Mouse (Mus musculus) CH12.LX (cell line): ENCODE data around the gene Nid2. TPM values are rescaled to one million over a fixed set of nuclear protein-coding genes. Genes with fewer than 3 reads are reported as not detected.

ENCODE experiments used
- DNase-seq: peaks from one replicate; pipeline ENCODE4 v3.0.0-alpha.2; 2013; ENCODE audit errors: extremely low read depth
- H3K27ac ChIP-seq: 2 replicates; pipeline ENCODE4 v1.5.1; 2012; ENCODE audit warnings: low read depth, mild to moderate bottlenecking, control low read depth, moderate library complexity; ENCODE audit not compliant: insufficient read depth
- H3K27me3 ChIP-seq: replicated peaks from 2 replicates; pipeline ENCODE3; 2012; ENCODE audit warnings: inconsistent platforms
- H3K36me3 ChIP-seq, 2 experiments: replicated peaks in 1 of 2; 2 replicates each; pipeline versions ENCODE3 to v1.6.1; 2012; ENCODE audit warnings: inconsistent platforms in 1 of 2, low read length in 1 of 2, mild to moderate bottlenecking in 1 of 2, mixed read lengths in 1 of 2, moderate library complexity in 1 of 2; ENCODE audit not compliant: control insufficient read depth in 1 of 2, insufficient read depth in 1 of 2
- H3K4me1 ChIP-seq, 2 experiments: 2 replicates each; pipeline ENCODE4 v1.6.1; 2012; ENCODE audit warnings: inconsistent platforms in 1 of 2, moderate library complexity in 1 of 2; ENCODE audit not compliant: insufficient read depth in 2 of 2, control insufficient read depth in 1 of 2
- H3K4me2 ChIP-seq: 2 replicates; pipeline ENCODE4 v1.6.1; 2012; ENCODE audit warnings: low read depth, mild to moderate bottlenecking, control low read depth; ENCODE audit not compliant: poor library complexity, insufficient read depth, severe bottlenecking
- H3K4me3 ChIP-seq, 3 experiments: fragments of 150-350 bp in 1 of 3; sonication (generic) in 1 of 3; replicated peaks in 1 of 3; 2 replicates each; pipeline versions ENCODE3 to v1.5.1; 2011 to 2012; ENCODE audit warnings: low read depth in 2 of 3, low read length in 2 of 3, mild to moderate bottlenecking in 2 of 3, moderate library complexity in 2 of 3, control low read depth in 1 of 3, improper control_type of control experiment in 1 of 3, inconsistent platforms in 1 of 3, mixed read lengths in 1 of 3; ENCODE audit not compliant: poor library complexity in 1 of 3
- H3K79me2 ChIP-seq: replicated peaks from 2 replicates; pipeline ENCODE4 v1.6.1; 2012; ENCODE audit warnings: mild to moderate bottlenecking, moderate library complexity; ENCODE audit not compliant: control insufficient read depth, poor library complexity, insufficient read depth, severe bottlenecking; ENCODE audit errors: extremely low read depth
- H3K9ac ChIP-seq: 2 replicates; pipeline ENCODE4 v1.6.1; 2012; ENCODE audit warnings: low read depth, mild to moderate bottlenecking, control low read depth, moderate library complexity; ENCODE audit not compliant: insufficient read depth
- H3K9me3 ChIP-seq: replicated peaks from 2 replicates; pipeline ENCODE3; 2012; ENCODE audit warnings: low read length, inconsistent platforms, mixed read lengths
- BHLHE40 ChIP-seq: IDR thresholded peaks from 2 replicates; pipeline ENCODE4 v1.6.1; 2011; ENCODE audit warnings: mild to moderate bottlenecking, low read depth, low read length, improper control_type of control experiment
- ETS1 ChIP-seq: conservative IDR thresholded peaks from 2 replicates; pipeline ENCODE4 v1.6.1; 2012; ENCODE audit warnings: low read depth, mild to moderate bottlenecking, inconsistent platforms, low read length, improper control_type of control experiment, moderate library complexity
- IRF4 ChIP-seq: IDR thresholded peaks from 2 replicates; pipeline ENCODE4 v1.6.1; 2014; ENCODE audit warnings: low read depth, mild to moderate bottlenecking, inconsistent platforms, low read length, improper control_type of control experiment
- JUN ChIP-seq: IDR thresholded peaks from 2 replicates; pipeline ENCODE4 v1.6.1; 2011; ENCODE audit warnings: low read depth, mild to moderate bottlenecking, low read length, improper control_type of control experiment, moderate library complexity; ENCODE audit not compliant: insufficient read depth
- KAT2A ChIP-seq: IDR thresholded peaks from 2 replicates; pipeline ENCODE4 v1.6.1; 2012; ENCODE audit warnings: low read length, improper control_type of control experiment, inconsistent platforms; ENCODE audit not compliant: insufficient replicate concordance
- MAFK ChIP-seq: IDR thresholded peaks from 2 replicates; pipeline ENCODE4 v1.6.1; 2011; ENCODE audit warnings: low read length, improper control_type of control experiment; ENCODE audit not compliant: insufficient replicate concordance
- MXI1 ChIP-seq: IDR thresholded peaks from 2 replicates; pipeline ENCODE4 v1.6.1; 2011; ENCODE audit warnings: mild to moderate bottlenecking, low read depth, low read length, improper control_type of control experiment
- POLR2A ChIP-seq: IDR thresholded peaks from 2 replicates; pipeline ENCODE4 v1.6.1; 2011; ENCODE audit warnings: low read depth, mild to moderate bottlenecking, improper control_type of control experiment, low read length
- POLR2AphosphoS2 ChIP-seq: IDR thresholded peaks from 2 replicates; pipeline ENCODE4 v1.6.1; 2011; ENCODE audit warnings: low read depth, low read length, improper control_type of control experiment
- SIN3A ChIP-seq: IDR thresholded peaks from 2 replicates; pipeline ENCODE4 v1.6.1; 2012; ENCODE audit warnings: low read length, improper control_type of control experiment, inconsistent platforms
- TBP ChIP-seq: conservative IDR thresholded peaks from 2 replicates; pipeline ENCODE4 v1.6.1; 2011; ENCODE audit warnings: low read depth, low read length, improper control_type of control experiment
- USF2 ChIP-seq: conservative IDR thresholded peaks from 2 replicates; pipeline ENCODE4 v1.6.1; 2011; ENCODE audit warnings: low read depth, low read length, improper control_type of control experiment
- ZKSCAN1 ChIP-seq: IDR thresholded peaks from 2 replicates; pipeline ENCODE4 v1.6.1; 2012; ENCODE audit warnings: low read depth, inconsistent platforms, low read length, improper control_type of control experiment, borderline replicate concordance
- ZNF384 ChIP-seq: IDR thresholded peaks from 2 replicates; pipeline ENCODE4 v1.6.1; 2012; ENCODE audit warnings: low read depth, low read length, improper control_type of control experiment, inconsistent platforms
- dilution Hi-C: fragments of 300-500 bp; cut with MboI; formaldehyde crosslinking; loops from 2 replicates; pipeline ENCODE4 v1.14.3; 2020; ENCODE audit warnings: low sequenced_read_pairs; ENCODE audit not compliant: extremely low pct_unique_long_range_greater_than_20kb, extremely low pct_ligation_motif_present
- in situ Hi-C: fragments of 300-500 bp; cut with MboI; formaldehyde crosslinking; loops from 3 replicates; pipeline ENCODE4 v1.14.3; 2019; ENCODE audit warnings: low sequenced_read_pairs, low pct_ligation_motif_present, low pct_unique_long_range_greater_than_20kb, mixed read lengths
- polyA plus RNA-seq: library from polyadenylated mRNA; unstranded; fragments of >175 nt; gene quantifications from 2 replicates; pipeline ENCODE4 v1.2.1, GENCODE M21; 2012; ENCODE audit warnings: low read depth; ENCODE audit not compliant: insufficient read length
- total RNA-seq, 2 experiments: library from RNA; depleted of rRNA; stranded (reverse); fragments of 300-350 nt in 1 of 2; fragments of >200 nt in 1 of 2; gene quantifications; 2 replicates each; pipeline ENCODE4 v1.2.3; 2012 to 2014

Nid2 gene
- total and polyA plus RNA-seq, 3 experiments, result 0.58 to 2.1 (median 1.3) TPM

DNA sequence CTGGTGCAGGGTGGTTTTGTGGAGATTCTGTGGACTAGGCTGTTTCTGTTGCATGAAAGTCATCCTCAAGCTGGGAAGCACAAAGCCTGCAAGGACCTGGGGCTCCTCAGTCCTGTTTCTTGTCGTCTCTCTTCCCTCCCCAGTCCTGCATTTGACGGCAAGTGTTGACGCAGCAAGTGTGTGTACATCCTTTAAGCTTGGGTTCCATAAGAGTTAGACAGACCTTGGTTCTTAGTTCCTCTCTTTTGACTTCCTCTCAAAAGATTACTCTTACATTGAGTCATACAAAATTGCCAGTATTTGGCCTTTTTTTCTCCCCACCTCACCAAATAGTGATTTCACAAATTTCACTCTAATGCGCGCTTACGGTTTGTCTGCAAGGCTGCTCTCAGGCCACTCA is 26.3 kb downstream of the Nid2 start:
- Histone ChIP-seq H3K4me2 (no peak overlapping the region), H3K27me3 (no peaks in the 10 kb centered on the region), H3K4me1 (no peaks in the 10 kb centered on the region), H3K36me3 (no peaks in the 10 kb centered on the region), H3K27ac (no peak overlapping the region), H3K79me2 (no peaks in the 10 kb centered on the region), H3K9me3 (peaks cover 3% of the 10 kb centered on the region), H3K4me3 (no peak overlapping the region), H3K9ac (no peak overlapping the region)
- dilution Hi-C loops (no loop called here), in situ Hi-C loops (no loop called here)
- no peak for TF ChIP-seq POLR2AphosphoS2
- no peak for DNase-seq

DNA sequence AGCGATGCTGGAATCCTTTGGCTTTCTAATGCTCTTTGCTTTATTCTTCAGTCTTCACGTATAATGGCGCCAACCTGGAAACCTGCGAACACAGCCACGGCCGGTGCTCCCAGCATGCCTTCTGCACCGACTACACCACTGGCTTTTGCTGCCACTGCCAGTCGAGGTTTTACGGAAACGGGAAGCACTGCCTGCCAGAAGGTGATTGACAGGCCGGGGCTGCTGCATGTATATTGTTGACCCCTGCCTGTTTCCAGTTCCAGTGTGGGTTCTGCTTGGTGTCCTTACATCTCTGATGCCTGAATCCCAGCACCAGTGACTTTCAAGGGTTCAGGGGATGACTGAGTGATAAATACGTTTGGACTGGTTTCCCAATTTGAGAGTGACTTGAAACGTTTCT is 26.9 kb downstream of the Nid2 start:
- Histone ChIP-seq H3K4me1 (no peaks in the 10 kb centered on the region), H3K4me2 (no peak overlapping the region), H3K9ac (no peak overlapping the region), H3K9me3 (peaks cover 3% of the 10 kb centered on the region), H3K79me2 (no peaks in the 10 kb centered on the region), H3K27me3 (no peaks in the 10 kb centered on the region), H3K4me3 (no peak overlapping the region), H3K27ac (no peak overlapping the region), H3K36me3 (no peaks in the 10 kb centered on the region)
- in situ Hi-C loops, result no loop called here
- no peak for TF ChIP-seq USF2
- TF ChIP-seq POLR2A, result no peak
- TF ChIP-seq MAFK, result no peak
- no peak for TF ChIP-seq ZNF384
- TF ChIP-seq IRF4, result no peak
- no peak for TF ChIP-seq MXI1
- TF ChIP-seq ZKSCAN1, result no peak
- TF ChIP-seq TBP, result no peak
- no peak for TF ChIP-seq JUN
- no peak for TF ChIP-seq SIN3A
- TF ChIP-seq ETS1, result no peak
- TF ChIP-seq KAT2A, result no peak
- TF ChIP-seq BHLHE40, result no peak
- DNase-seq, result no peak
- dilution Hi-C loops, result no loop called here
